Mouse (Mus musculus) liver, embryonic 14.5 days (tissue): ENCODE measurements around the gene Tmf1. TPM values are rescaled to one million over a fixed set of nuclear protein-coding genes. Genes with fewer than 3 reads are reported as not detected.

Source experiments
- ATAC-seq: fragments of 200-750 bp; cut with Nextera tagmentation; 2 replicates; pipeline ENCODE4 v1.8.0; 2017; ENCODE audit warnings: moderate number of reproducible peaks, mild to moderate bottlenecking, moderate library complexity; ENCODE audit not compliant: insufficient read depth
- DNase-seq, 3 experiments: peaks; one replicate each; pipeline ENCODE4 v3.0.0-alpha.2; 2012 to 2013; ENCODE audit warnings: low read depth in 3 of 3, low spot score in 3 of 3
- H3K27ac ChIP-seq: fragments of 300-500 bp; sonication (generic); 2 replicates; pipeline ENCODE4 v1.5.1; 2014; ENCODE audit warnings: moderate library complexity, mild to moderate bottlenecking, control low read depth, inconsistent platforms
- H3K27me3 ChIP-seq: fragments of 300-500 bp; sonication (generic); 2 replicates; pipeline ENCODE4 v1.6.1; 2014; ENCODE audit warnings: mild to moderate bottlenecking, low read length, moderate library complexity; ENCODE audit not compliant: control insufficient read depth, insufficient read depth
- H3K36me3 ChIP-seq: fragments of 300-500 bp; sonication (generic); replicated peaks from 2 replicates; pipeline ENCODE4 v1.6.1; 2014; ENCODE audit warnings: low read depth; ENCODE audit not compliant: control insufficient read depth, insufficient read depth
- H3K4me1 ChIP-seq, 2 experiments: fragments of 200-500 bp in 1 of 2; fragments of 300-500 bp in 1 of 2; sonication (generic) in 1 of 2; replicated peaks; 2 replicates each; pipeline ENCODE4 v1.6.1; 2012 to 2014; ENCODE audit warnings: antibody characterized with exemption in 1 of 2, inconsistent platforms in 1 of 2, low read length in 1 of 2; ENCODE audit not compliant: control insufficient read depth in 2 of 2, insufficient read depth in 2 of 2
- H3K4me2 ChIP-seq: fragments of 300-500 bp; sonication (generic); 2 replicates; pipeline ENCODE4 v1.6.1; 2014; ENCODE audit warnings: low read depth, mild to moderate bottlenecking, control low read depth, moderate library complexity
- H3K4me3 ChIP-seq, 2 experiments: fragments of 200-500 bp in 1 of 2; fragments of 300-500 bp in 1 of 2; sonication (generic) in 1 of 2; 2 replicates each; pipeline ENCODE4 v1.5.1; 2012 to 2014; ENCODE audit warnings: low read depth in 2 of 2, low read length in 2 of 2, mild to moderate bottlenecking in 2 of 2, control low read depth in 1 of 2, inconsistent platforms in 1 of 2, moderate library complexity in 1 of 2; ENCODE audit not compliant: insufficient read depth in 1 of 2
- H3K9ac ChIP-seq: fragments of 300-500 bp; sonication (generic); replicated peaks from 2 replicates; pipeline ENCODE4 v1.6.1; 2014; ENCODE audit warnings: mild to moderate bottlenecking, control low read depth, moderate library complexity
- H3K9me3 ChIP-seq: fragments of 300-500 bp; sonication (generic); 2 replicates; pipeline ENCODE4 v1.6.1; 2016; ENCODE audit warnings: low read length, mixed read lengths; ENCODE audit not compliant: control insufficient read depth
- CTCF ChIP-seq: IDR thresholded peaks from 2 replicates; pipeline ENCODE4 v1.5.1; 2016; ENCODE audit warnings: antibody characterized with exemption, low read depth, control low read depth
- EP300 ChIP-seq: IDR thresholded peaks from 2 replicates; pipeline ENCODE4 v1.6.1; 2016; ENCODE audit warnings: antibody characterized with exemption, low read depth
- WGBS: fragments of 180-500 bp; shearing (Covaris S2); extraction: QIAGEN DNeasy Blood & Tissue Kit; methylation state at CpG from one replicate; pipeline ENCODE4 v1.1.7; 2014; ENCODE audit not compliant: insufficient replicate concordance; 5-methylcytosine and 5-hydroxymethylcytosine counted together
- polyA plus RNA-seq, 2 experiments: library from polyadenylated mRNA; depleted of rRNA in 1 of 2; stranded (reverse) in 1 of 2; unstranded in 1 of 2; fragments of >200 nt; fragmentation: Nextera tagmentation in 1 of 2; extraction: Ambion mirVana in 1 of 2; gene quantifications; 2 replicates each; pipeline versions ENCODE4 v1.2.1 to v1.2.3; 2012 to 2014

Tmf1 gene
- polyA plus RNA-seq, 2 experiments: 1.4 to 12.3 TPM

GRCm38 (mm10) chr6:97131808-97132207 lies 47.1 kb downstream of the Tmf1 start:
- no peaks in the 10 kb centered on the region for H3K9me3 ChIP-seq
- H3K27me3 ChIP-seq: no peaks in the 10 kb centered on the region
- H3K9ac ChIP-seq: no peak overlapping the region
- H3K27ac ChIP-seq: no peak overlapping the region
- ATAC-seq (no peak), DNase-seq (no peak)
- no peaks in the 10 kb centered on the region for H3K4me1 ChIP-seq
- 51% methylated on average over 4 of the region's 4 CpGs for WGBS
- H3K4me3 ChIP-seq: no peak overlapping the region
- no peak for TF ChIP-seq EP300
- TF ChIP-seq CTCF: no peak
- no peak overlapping the region for H3K4me2 ChIP-seq
- no peaks in the 10 kb centered on the region for H3K36me3 ChIP-seq

GRCm38 (mm10) chr6:97130979-97131378 lies 47.9 kb downstream of the Tmf1 start:
- WGBS: 61% methylated on average over 5 of the region's 5 CpGs
- Histone ChIP-seq H3K4me1 (no peaks in the 10 kb centered on the region), H3K4me2 (no peak overlapping the region), H3K9ac (no peak overlapping the region), H3K27me3 (no peaks in the 10 kb centered on the region), H3K4me3 (no peak overlapping the region), H3K36me3 (no peaks in the 10 kb centered on the region), H3K9me3 (no peaks in the 10 kb centered on the region), H3K27ac (no peak overlapping the region)
- TF ChIP-seq CTCF: peak; percentile 51
- TF ChIP-seq EP300: no peak
- no peak for DNase-seq
- ATAC-seq: no peak

- ATAC-seq (no peak), DNase-seq (no peak)
- Histone ChIP-seq H3K4me3 (no peak overlapping the region), H3K4me2 (no peak overlapping the region), H3K4me1 (no peaks in the 10 kb centered on the region), H3K9ac (no peak overlapping the region), H3K9me3 (no peaks in the 10 kb centered on the region), H3K27ac (no peak overlapping the region), H3K27me3 (no peaks in the 10 kb centered on the region), H3K36me3 (no peaks in the 10 kb centered on the region)
- TF ChIP-seq CTCF (no peak), EP300 (no peak)
- 76% methylated on average over 10 of the region's 10 CpGs for WGBS
These were observed 54.4 kb downstream of the Tmf1 start for GRCm38 (mm10) chr6:97124336-97125010.

DNA sequence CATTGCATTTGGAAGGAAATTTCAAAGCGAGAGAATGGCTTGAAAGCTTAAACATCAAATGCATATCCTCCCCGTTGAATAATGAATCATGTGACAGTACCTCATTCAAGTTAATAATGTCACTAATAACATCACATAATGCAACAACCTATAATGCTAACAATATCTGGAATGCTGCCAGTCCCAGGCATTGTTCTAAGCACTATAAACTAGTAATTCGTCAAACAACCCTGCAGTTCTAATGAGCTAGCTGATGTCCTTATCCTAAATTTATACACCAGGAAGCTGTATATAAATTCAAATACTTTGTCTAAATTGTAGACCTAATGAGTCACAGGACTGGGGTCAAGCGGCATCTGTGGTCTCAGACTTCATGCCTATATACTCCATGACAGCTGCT lies 58.0 kb downstream of the Tmf1 start:
- no peak overlapping the region for H3K4me2 ChIP-seq
- H3K4me1 ChIP-seq: 0 out of 4 replicates have a peak, but pooled peaks cover 0 to 2% of the 10 kb centered on the region in 2 experiments
- H3K9me3 ChIP-seq: no peaks in the 10 kb centered on the region
- no peaks in the 10 kb centered on the region for H3K36me3 ChIP-seq
- H3K4me3 ChIP-seq: no peak overlapping the region
- ATAC-seq (no peak), DNase-seq (no peak)
- 75% methylated on average over 4 of the region's 4 CpGs for WGBS
- no peaks in the 10 kb centered on the region for H3K27me3 ChIP-seq
- H3K27ac ChIP-seq: no peak overlapping the region
- no peak for TF ChIP-seq EP300
- no peak for TF ChIP-seq CTCF
- no peak overlapping the region for H3K9ac ChIP-seq

- ATAC-seq: no peak
- TF ChIP-seq CTCF (no peak), EP300 (no peak)
- DNase-seq: no peak
- Histone ChIP-seq H3K27ac (no peak overlapping the region), H3K27me3 (no peaks in the 10 kb centered on the region), H3K4me2 (no peak overlapping the region), H3K9ac (no peak overlapping the region), H3K4me1 (0 out of 4 replicates have a peak, but pooled peaks cover 0 to 2% of the 10 kb centered on the region in 2 experiments), H3K4me3 (no peak overlapping the region), H3K9me3 (no peaks in the 10 kb centered on the region), H3K36me3 (no peaks in the 10 kb centered on the region)
- WGBS: 77% methylated on average over 3 of the region's 3 CpGs
These were observed 60.6 kb downstream of the Tmf1 start for GRCm38 (mm10) chr6:97118327-97118726.
